Mouse (Mus musculus): ENCODE results near the gene Grap.
"Not testable (repeated sequence)": the region's sequence is repeated elsewhere in the genome, so short reads cannot be mapped to it uniquely, and the experiment has no call there.

The Grap gene

DNA sequence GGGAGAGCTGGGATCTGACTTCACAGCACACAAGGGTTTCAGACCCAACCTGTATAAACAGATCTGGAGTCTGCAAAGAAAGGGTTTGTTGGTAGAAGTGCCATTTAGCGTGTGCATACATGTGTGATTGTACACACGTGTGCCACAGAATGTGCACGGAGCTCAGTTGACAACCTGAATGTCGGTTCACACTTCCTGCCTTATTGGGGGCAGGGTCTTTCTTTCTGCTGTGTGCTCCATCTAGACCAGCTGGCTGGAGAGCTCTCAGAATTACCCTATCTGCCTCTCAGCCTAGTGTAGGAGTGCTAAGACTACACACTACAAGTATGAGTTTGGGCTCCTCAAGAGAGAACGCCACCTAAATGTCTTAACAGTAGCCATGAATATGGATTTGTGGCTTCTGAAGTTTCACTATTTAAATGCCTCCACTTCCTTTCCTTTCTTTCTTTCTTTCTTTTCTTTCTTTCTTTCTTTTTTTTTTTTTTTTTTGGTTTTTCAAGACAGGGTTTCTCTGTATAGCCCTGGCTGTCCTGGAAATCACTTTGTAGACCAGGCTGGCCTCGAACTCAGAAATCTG lies 13.4 kb upstream of the Grap start:
- no peak for DNase-seq

DNA sequence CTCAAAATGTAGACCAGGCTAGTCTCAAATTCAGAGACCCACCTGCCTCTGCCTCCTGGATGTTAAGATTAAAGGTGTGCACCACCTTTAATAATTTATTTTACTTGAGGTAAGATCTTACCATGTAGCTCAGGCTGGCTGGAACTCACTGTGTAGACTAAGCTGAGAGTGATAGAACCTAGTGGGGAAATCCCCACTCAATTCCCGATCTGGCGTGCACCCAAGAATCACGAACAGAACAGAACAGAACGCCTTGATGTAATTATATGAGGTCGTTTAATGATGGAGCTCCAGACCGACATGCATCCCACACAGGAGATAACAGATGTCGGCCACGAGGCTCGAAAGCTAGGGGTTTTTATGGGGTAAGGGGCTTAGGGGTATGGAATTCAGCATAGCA lies 12.5 kb upstream of the Grap start:
- DNase-seq: not testable (repeated sequence)

DNA sequence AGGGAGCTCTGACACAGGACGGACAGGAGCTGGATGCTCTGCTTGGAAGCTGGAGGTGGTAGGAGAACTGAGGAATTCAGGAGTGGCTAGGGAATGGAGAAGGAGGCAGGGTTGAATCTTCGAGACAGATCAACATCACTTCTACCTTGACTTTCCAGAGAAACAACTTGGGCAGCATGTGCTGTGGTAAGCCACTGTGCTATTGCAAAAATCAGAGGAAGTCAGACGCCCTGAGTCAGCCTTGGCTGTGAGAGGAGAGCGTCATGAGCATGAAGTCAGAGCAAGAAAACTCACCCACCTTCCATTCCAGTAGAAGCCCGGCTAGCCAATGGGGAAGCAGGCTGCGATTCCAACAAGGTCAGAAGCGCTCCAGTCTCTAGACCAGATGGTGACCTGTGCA lies 11.0 kb upstream of the Grap start:
- no peak for DNase-seq

DNA sequence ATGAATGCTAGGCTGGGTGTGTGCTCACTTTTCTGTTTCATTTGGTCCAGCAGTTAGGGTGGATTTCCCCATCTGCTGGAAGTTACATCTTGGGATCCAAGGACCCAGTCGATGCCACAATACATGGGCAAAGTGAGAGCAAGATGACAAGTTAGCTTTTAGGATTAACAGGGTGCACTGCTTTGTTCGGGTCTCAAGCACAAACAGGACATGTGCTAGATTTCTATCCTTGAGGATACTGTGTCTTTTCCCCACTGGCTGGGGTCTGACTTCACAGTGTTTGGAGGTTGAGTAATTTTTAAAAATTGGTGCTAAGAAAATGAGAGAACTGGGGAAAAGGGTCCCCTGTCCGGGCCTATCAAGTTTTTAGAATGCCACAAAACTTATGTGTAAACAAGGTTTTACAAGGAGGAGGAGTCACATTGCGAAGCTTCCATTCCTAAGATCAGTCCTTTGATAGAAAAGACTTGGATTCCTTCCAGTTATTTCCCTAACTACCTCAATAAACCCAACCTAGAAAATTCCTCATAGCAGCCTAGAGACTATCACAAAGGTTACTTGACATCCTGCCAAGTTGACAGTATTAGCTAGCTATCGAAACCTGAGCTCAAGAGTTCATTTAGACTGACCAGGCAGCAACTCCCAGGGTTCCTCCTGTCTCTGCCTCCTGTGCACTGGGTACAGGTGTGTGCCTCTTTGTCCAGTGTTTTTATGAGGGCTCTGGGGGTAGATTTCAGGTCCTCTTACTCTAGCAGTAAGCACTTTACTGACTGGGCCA lies 9.7 kb upstream of the Grap start:
- no peak for DNase-seq

DNA sequence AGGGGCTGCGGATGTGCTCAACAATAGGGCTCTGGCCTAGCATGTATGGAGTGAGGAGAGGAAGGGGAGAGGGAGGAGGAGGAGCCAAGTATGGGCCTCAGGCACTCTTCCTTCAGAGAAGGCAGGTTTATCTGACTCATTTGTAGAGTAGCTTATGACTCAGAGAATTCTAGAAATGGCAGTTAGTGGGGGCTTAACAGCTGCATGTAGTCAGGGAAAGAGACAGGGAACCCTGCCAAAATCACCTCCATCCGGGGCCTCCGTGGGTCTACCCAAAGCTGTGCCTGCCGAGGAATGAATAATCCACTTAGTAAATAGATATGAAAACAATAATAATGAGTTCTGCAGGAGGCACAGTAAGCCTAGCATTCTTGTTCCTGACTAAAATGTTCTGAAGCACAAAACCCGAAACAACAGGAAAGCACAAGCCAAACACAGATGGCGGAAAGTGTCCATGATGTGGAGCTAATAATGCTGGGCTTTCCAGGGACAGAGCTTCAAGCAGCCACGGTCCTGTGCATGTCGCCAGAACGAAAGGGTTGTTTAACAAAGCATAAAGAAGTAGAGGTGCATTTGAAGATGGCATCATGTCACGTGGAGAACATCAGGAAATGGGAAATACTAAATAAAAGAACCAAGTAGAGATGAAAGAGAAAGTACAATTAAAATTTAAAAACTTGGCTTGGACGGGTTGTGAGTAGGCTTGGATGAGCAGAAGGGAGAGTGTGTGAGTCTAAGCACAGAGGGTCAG lies 8.3 kb upstream of the Grap start:
- peak; percentile 76 for DNase-seq

DNA sequence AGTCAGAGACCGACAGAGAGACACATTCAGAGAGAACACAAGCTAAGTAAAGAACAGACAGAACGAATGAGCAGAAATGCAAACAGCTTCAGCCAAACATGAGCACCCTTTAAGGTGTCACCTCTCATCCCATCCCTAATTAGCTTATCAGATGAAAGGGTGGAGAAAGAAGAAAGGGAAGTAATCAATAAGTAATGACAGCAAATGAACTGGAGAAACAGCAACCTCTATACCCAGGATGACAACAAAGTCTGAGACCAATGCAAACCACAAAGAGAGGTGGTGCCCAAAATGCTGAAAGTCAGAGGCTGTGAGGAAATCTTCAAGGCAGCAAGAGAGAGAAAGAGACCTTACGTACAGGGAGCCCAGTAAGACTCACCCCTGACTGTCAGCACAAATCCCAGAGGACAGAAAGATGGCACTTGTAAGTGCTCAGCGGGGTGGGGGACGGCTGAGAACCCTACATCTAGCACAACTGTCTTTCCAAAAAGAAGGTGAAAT lies 7.7 kb upstream of the Grap start:
- no peak for DNase-seq

DNA sequence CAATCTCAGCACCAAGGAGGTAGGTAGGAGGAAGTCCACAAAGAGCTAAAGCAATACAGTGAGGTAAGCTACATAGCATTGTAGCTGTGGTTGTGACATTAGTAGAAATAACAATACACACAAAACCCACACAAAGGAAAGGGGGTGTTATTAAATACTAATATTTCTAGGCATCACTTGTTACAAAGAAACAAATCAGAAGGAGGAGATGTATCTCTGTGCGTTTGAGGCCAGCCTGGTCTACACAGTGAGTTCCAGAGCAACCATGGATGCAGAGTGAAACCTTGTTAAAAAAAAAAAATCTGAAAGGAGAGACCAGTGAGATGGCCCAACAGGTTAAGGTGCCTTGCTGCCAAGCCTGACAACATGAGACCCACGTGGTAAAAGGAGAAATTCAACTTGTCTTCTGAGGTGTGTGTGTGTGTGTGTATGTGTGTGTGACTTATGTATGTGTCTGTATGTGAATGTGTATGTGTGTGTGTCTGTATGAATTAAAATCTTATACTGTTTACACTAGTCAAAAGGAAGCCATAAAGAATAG lies 6.5 kb upstream of the Grap start:
- no peak for DNase-seq

DNA sequence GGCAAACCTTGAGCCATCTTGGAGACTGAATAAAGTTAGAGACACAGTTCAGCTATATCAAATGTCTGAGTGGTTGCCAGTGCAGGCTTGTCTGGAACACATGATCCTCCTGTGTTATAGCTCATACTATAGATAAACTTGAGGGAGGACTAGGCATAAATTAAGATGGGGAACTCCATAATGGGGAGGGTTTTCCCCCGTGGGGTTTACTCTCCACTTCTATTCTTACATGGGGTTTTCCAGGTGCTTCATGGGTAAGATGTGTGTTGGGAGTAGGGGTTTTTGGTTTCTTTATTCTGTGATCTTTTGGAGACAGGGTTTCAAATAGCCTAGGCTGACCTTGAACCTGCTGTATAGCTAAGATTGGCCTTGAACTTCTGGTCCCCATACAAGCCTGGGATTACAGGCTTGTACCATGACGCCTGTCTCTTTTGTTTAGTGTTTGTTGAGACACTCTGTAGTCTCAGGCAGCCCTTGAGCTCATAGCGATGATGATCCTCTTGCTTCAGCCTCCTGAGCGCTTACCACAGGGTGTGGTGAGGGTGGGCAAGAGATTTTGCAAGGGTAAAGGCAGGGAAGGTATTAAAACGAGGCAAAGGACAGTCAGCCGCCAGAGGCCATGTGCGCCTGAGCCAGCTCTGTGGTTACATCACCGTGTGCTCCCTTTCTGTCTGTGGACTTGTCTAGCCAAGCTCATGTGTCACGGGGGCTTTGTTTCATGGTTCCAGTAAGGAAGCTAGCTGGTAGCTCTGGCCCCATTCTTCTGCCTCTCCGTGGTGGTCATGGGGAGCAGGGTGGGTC lies 5.8 kb upstream of the Grap start:
- DNase-seq: no peak

DNA sequence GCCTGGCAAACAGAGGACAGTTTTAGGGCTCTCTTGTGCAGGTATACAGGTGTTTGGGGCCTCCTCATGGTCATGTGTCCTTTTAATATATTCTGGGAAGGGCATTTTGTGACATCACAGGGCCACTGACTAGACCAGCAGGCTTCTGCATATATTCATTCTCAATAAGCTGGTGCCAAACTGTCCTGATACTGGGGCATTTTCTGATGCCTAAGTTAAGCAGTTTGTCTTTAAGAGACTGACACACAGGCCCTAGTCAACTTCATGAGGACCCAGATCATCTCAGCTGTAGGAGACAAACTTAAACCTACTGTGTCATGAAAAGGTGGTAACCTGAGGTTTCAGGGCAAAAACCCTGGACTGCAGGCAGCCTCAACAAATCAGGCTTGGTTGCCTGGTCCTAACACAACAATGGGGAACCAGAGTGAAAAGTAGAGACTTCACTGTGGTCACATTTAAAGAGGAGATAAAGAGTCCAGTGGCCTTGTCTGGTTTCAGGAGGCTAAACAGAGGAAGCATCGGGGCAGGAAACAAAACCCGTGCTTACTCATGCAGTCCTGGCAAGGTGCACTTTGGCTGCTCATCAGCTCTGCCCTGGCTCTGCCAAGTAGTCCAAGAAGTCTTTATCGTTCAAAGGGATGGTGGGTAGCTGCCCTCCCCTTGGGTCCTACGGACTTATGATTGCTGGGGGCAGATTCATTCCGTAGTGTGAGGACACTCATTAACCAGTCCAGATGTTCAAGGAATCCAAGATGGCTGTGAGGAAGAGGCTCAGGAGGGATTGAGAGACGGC lies 4.9 kb upstream of the Grap start:
- DNase-seq: no peak

DNA sequence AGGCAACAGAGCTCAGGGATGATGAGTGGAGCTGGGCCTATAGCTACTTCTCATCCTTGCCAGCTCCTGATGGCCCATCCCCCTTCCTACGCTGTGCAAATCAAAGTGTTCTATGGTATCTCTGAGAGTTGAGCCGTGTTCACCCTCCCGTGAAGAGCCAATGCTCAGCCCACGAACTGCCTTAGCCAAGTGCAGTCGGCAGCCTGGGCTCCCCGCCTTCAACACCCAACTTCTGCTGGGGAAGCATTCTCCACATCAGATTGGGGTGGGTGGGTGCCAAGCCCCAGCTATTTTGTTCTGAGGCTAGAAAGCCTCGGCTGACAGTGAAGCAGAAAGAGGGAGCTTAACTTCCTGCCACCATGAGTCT lies 4.3 kb upstream of the Grap start:
- peak; percentile 81 for DNase-seq

DNA sequence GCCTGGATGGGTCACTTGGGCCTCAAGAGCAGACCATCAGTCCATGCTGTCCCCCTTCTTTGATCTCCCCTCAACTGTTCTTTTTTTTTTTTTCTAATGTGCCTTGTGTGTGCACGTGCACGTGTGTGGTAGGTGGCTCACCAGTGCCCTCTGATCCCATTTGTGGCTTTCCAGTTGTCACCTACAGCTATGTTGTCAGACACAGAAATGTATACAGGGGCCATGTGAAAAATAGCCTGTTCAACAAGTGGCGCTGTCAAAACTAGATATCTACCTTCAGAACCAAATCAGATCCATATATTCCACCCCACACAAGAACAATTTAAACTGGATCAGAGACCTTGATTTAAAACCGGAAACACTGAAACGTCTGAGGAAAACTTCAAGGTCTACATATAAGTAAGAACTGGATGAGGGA lies 3.9 kb upstream of the Grap start:
- DNase-seq: no peak

DNA sequence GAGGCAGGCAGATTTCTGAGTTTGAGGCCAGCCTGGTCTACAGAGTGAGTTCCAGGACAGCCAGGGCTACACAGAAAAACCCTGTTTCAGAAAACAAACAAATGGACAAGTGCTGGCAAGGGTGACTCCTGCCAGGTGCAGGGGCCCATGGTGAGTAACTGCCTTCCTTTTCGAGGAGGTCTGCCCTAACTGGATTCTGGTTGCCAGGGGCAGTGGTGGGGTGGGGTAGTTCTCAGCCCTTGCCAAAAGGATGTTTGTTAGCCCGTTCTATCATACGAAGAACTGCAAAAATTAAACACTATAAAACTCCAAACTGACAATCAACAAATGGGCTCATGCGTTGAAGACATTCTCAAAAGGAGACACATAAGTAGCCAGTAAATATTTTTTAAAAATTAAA lies 3.4 kb upstream of the Grap start:
- DNase-seq: no peak

DNA sequence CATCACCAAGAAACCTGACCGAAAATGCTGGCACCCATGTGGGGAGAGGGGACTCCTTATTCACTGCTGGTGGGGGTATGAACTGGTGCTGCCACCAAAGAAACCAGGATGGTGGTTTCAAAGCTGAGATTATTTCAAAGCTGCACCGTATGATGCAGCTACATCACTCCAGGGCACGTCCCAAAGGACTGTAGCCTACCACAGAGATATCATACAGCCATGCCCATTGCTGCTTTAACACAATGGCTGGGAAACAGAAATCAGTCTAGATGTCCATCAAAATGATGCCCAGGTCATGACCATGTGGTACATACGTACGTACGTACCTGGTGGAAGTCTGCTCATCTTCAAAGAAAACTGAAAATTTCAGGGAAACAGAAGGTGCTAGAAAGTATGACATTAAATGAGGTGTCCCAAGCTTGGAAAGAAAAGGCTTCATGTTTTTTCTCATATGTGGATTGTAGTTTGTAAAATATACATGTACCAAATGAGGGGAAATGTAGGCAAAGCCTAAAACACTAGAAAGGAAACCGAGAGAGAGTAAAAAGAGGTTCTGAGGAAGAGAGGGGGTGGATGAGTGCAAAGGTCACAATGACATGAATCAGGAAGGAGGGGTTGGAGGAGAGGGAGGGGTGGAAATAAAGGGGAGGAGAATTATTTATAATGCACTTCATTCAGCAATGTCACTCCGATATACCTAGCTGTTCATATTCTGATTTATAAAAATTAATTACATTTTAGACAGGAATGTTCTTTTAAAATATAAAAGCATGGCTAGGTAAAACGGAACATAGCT lies 2.4 kb upstream of the Grap start:
- no peak for DNase-seq

DNA sequence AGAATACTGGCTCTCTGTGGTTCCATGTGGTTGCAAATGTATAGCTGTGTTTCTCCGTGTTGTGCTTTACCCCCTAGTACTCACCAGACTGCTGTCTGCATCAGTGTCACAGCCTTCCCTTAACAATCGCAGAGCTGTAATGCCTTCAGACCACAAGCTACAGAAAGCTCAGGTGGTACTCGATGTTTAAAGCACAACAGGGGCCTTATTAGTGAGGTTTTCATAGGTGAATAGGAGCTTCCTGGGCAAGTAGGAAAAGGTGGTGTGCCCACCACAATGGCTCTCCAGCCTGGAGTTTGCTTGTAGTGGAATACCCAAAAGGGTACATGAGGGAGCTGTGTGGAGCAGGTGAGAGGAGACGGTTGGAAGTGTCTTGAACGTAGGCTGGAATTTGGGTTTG lies 849 bp upstream of the Grap start:
- DNase-seq: no peak

DNA sequence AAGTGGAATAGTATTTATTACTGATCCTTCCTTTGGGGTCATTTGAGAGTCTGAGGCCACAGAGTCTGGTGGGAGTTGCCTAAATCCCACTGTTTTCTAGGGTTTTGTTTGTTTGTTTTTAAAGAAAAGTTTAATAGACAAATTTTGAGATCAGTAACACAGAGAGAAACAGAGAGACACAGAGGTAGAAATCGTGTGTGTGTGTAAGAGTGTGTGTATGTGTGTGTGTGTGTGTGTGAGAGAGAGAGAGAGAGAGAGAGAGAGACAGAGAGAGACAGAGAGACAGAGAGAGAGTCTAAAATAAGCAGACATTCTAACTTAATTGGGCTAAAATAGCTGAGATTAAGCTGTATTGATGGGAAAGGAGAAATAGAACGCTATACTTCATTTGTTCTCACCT lies 503 bp downstream of the Grap start:
- no peak for DNase-seq

DNA sequence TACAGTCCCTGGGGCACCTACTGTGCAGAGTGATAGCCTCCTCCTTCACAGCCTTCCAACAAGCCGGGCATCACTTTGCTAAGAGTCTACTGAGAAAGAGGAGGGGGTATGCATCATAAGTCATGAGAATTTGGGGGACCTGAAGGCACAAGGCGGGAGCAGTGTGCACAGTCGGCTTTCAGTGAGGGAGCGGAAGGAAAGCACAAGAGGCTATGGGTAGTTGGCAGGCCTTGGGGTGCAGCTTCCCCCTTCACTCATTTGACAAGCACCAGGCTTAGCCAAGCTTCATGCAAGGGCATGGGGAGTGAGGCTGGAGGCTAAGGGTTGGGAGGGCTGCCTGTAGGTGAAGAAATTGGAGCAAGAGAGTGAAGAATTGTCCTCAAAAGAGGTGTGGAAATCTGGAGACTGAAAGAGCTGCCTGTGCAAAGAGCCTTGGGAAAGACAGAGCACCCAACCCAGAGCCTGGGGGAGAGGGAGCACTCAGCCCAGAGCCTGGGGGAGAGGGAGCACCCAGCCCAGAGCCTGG lies 1.8 kb downstream of the Grap start:
- DNase-seq: no peak

DNA sequence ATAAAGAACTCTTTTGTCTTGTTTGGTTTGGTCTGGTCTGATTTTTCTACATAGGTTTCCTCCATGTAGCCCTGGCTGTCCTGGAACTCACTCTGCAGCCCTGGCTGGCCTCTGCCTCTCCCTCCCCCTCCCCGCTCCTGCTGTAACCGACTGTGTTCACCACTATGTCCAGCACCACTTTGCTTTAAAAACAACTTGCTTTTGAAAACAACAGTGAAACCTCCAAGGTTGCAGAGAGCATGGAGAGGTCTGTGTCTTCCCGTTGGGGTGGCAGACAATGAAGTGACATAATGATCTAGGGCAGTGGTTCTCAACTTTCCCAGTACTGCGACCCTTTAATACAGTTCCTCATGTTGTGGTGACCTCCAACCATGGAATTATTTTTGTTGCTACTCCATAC lies 2.6 kb downstream of the Grap start:
- no peak for DNase-seq

DNA sequence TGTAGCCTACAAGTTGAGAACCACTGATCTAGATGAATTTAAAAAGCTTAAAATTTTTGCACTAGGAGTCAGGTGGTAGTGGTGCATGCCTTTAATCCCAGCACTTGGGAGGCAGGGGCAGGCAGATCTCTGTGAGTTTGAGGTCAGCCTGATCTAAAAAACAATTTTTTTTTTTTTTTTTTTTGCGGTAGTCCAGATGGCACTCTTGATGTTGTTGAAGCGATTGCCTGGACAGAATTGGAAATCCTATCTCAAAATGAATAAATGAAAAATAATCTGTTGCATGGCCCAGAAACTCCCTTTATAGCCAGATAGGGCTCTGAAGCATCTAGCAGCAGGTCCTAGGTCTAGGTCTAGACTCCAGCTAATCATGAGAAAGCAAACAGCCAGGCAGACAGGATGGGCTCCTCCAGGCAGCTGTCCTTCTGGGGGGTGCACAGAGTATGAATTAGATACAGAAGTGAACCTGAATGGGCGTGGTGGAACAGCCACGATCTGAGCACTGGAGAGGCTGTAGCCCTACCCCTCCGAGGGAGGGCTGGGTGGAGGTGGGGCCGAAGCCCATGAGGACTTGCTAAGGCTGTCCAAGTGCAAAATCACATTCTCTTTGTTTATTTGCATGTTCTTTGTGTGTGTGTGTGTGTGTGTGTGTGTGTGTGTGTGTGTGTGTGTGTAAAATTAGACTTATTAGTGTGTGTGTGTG lies 3.2 kb downstream of the Grap start:
- DNase-seq: no peak

DNA sequence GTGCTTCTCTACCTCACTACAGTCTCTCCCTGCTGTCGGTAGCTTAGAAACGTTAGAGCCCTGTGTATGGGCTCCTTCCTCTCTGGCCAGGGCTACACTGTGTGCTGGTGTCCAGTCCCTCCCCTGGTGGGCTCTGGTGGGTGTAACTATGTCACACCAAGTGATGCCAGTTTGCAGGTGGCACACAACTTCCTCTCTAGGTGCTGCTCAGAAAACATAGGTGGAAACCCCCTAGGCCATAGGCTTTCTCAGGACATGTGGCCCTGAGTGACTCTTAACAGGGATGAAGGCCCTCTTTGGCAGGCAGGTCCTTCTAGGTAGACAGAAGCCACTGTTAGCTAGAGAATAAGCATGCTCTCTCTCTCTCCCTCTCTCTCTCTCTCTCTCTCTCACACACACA lies 4.4 kb downstream of the Grap start:
- DNase-seq: no peak

DNA sequence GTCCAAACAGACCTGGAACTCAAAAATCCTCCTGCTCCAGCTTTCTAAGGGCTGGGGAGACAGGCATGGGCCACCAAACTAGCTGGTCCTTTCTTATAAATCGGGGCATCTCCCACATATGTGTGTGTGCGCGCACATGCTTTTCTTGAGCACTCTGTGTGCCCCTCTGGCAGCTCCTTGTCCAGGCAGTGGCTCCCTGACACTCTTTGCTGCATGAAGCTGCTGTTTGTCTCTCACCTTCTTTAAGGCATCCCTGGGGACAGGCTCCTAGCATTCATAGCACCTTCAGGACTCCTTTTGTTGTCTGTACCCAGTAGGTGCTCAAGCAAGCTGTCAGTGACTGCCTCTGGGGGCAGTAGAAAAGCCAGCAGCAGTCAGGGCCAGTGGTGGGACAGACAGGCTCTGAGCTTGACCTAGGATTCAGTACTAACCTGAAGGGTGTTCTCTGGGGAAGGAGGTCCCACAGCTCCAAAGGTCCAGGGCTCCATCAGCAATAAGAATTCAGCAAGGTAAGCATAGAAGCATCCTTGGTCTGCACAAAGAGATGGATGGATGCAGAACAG lies 5.4 kb downstream of the Grap start:
- DNase-seq: no peak
